Mouse (Mus musculus) CD4-positive, CD25-positive, alpha-beta regulatory T cell, adult 9 weeks (primary cell): ENCODE data around the gene Cphx3. TPM values are rescaled to one million over a fixed set of nuclear protein-coding genes. Genes with fewer than 3 reads are reported as not detected.

Experiments
- polyA plus RNA-seq: library from polyadenylated mRNA; unstranded; fragments of 100-300 nt; shearing (Covaris generic); gene quantifications from one replicate; pipeline ENCODE4 v1.2.1, GENCODE M21; 2017

The Cphx3 gene
- not detected for polyA plus RNA-seq

DNA sequence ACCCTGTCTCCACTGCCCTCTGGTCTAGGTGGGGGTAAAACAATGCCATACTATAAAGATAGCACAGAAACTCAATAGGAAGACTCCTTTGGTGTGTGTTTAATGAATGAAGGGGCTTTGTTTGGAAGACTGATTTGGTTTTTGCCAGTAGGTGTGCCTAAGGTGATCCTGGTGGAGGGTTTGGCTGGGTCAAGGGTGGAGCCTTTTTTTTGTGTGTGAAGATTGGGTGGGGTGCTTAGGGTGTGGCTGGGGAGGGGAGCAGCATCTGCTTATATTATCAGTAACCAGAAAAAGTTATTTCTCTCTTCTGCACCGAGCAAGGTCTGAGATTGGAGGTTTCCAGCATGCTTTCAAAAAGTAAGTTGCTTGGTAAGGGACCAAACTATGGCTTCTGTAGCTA, at the start of gene Cphx3:
TSS of gene Cphx3 (plus strand) at position 301 of the 400 bp plus-strand sequence.

DNA sequence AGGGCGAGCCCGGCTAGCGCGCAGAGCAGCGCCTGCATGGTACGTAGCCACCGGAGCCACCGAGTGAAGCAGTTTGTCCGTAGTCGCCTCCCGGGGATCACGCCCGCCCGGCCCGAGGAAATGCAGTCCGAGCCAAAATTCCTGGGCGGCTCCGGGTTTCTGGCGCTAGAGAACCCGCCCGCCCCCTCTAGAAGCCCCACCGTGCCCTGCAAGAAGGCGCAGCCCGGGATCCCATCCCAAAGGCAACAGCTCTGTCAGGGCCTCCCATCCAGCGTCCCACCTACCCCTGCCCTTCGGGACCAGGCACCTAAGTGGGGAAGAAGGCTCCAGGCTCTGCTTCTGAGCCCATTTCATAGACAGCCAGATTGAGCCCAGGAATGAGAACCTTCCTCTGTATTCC, 39.5 kb upstream of the Cphx3 start, which contains the start of gene Gm9780:
TSS of gene Gm9780 (minus strand) at position 101 of the 400 bp plus-strand sequence.

DNA sequence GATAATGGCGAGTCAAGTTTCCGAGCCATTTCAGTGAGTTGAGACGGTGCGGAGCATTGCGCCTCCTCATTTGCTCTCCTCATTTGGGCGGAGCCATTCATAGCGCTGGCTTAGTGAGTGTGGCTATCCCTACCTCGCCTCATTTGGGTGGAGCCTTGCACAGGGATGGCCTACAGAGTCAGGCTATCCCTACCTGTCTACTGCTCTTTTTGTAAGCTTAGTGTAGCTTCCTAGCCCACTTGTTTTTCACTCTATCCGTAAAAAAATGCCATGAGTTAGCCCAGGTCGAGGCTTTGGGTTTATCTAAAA, 14.8 kb upstream of the Cphx3 start, which contains the start of gene Tmem254c:
TSS of gene Tmem254c (minus strand) at position 31 of the 309 bp plus-strand sequence.

GRCm38 (mm10) chr14:26081216-26081615, 881 bp upstream of the Cphx3 start, which contains the start of gene Cphx2:
Gene Cphx2, plus strand, starts transcription at chr14:26081516.

GRCm38 (mm10) chr14:26118150-26118549, 36.1 kb downstream of the Cphx3 start, which contains the start of gene Duxbl2:
Gene Duxbl2, plus strand, starts transcription at chr14:26118349.

DNA sequence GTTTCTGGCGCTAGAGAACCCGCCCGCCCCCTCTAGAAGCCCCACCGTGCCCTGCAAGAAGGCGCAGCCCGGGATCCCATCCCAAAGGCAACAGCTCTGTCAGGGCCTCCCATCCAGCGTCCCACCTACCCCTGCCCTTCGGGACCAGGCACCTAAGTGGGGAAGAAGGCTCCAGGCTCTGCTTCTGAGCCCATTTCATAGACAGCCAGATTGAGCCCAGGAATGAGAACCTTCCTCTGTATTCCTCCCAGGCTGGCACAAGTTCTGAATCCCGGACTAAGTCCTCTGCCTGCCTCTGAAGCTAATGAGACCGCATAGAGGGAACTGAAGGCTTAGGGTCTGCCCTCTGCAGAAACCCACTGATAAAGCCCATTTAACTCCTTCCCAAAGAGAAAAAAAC, 100.3 kb downstream of the Cphx3 start, which contains the start of gene Plac9b:
TSS of gene Plac9b (minus strand) at position 101 of the 400 bp plus-strand sequence.

GRCm38 (mm10) chr14:26206926-26207247, 124.8 kb downstream of the Cphx3 start, which contains the start of gene Tmem254b:
Gene Tmem254b, minus strand, starts transcription at chr14:26207041.

GRCm38 (mm10) chr14:26257756-26258617, 175.9 kb downstream of the Cphx3 start, which contains the start of gene Duxbl3:
Gene Duxbl3, plus strand, starts transcription at chr14:26257962.

Other genes starting within 250 kb of the Cphx3 start
- gene Anxa11, start 240.1 kb upstream of the Cphx3 start, polyA plus RNA-seq = 70.4 TPM
- gene Plac9a, start 179.2 kb upstream of the Cphx3 start, polyA plus RNA-seq = not detected
- gene Tmem254a, start 154.6 kb upstream of the Cphx3 start, polyA plus RNA-seq = 12.0 TPM
- not detected for gene Cphx1, start 144.0 kb upstream of the Cphx3 start, polyA plus RNA-seq
- not detected for gene Duxbl1, start 103.7 kb upstream of the Cphx3 start, polyA plus RNA-seq
- gene Gm9780, start 39.6 kb upstream of the Cphx3 start, polyA plus RNA-seq = not detected
- gene Tmem254c, start 14.9 kb upstream of the Cphx3 start, polyA plus RNA-seq = 164 TPM
- not detected for gene Cphx2, start 781 bp upstream of the Cphx3 start, polyA plus RNA-seq
- not detected for gene Duxbl2, start 36.1 kb downstream of the Cphx3 start, polyA plus RNA-seq
- gene Plac9b, start 100.2 kb downstream of the Cphx3 start, polyA plus RNA-seq = not detected
- gene Tmem254b, start 124.7 kb downstream of the Cphx3 start, polyA plus RNA-seq = 56.3 TPM
- gene Duxbl3, start 175.7 kb downstream of the Cphx3 start, polyA plus RNA-seq = not detected